ENCODE assay signal across 8 mouse cellular contexts in the genomic region with DNA sequence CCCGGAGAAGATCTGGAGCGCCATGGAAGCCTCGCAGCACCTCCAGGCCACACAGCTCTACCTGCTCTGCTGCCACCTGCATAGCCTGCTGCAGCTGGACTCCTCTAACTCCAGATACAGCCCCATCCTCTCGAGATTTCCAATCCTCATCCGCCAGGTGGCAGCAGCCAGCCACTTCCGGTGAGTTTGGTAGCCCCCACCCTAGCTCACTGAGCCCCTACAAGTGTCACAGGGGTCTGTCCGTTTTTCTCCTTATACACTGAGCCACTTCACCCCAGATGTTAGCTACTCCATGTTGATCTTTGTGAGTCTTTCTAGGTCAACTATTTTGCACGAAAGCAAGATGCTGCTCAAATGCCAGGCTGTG. TPM values are rescaled to one million over a fixed set of nuclear protein-coding genes. Genes with fewer than 3 reads are reported as not detected.
DNase-seq lines count a peak whose midpoint lies in the region; ATAC-seq and TF ChIP-seq lines count a peak whose summit lies in the region.

No protein-coding gene starts in this region.

- peak; percentile 38; the same call in 1 of the 2 replicates for TF ChIP-seq CTCF in cerebellum, adult 2 months (IDR thresholded peaks at IDR 0.05; ENCODE audit: borderline replicate concordance, insufficient read depth, low read depth, low read length)

- H3K27me3 ChIP-seq in cerebellum, adult 2 months (ENCODE audit: control insufficient read depth, insufficient read depth, low read length), result no peaks in the 10 kb centered on the region
- H3K27me3 ChIP-seq in hindbrain, embryonic 15.5 days, result no peaks in the 10 kb centered on the region
- H3K27me3 ChIP-seq in liver, embryonic 15.5 days, result peaks cover 6% of the 10 kb centered on the region; the same call in 1 of the 2 replicates

- H3K27ac ChIP-seq in cerebellum, adult 2 months (ENCODE audit: insufficient read depth, low read length), result no peak overlapping the region
- no peak overlapping the region for H3K27ac ChIP-seq in hindbrain, embryonic 15.5 days (replicated peaks)
- H3K27ac ChIP-seq in liver, embryonic 15.5 days (replicated peaks), result peak overlapping the region; percentile 83

- no peak for ATAC-seq in hindbrain, embryonic 15.5 days (ENCODE audit: low FRiP score, low read depth)
- ATAC-seq in liver, embryonic 15.5 days (ENCODE audit: insufficient read depth), result no peak

- no peak overlapping the region for H3K9ac ChIP-seq in hindbrain, embryonic 15.5 days
- H3K9ac ChIP-seq in liver, embryonic 15.5 days, result no peak overlapping the region

- 0 out of 2 replicates have a peak overlapping the region, but pooled peaks have one; percentile 10 for H3K4me2 ChIP-seq in hindbrain, embryonic 15.5 days
- peak overlapping the region; percentile 75; the same call in 1 of the 2 replicates for H3K4me2 ChIP-seq in liver, embryonic 15.5 days

- 41% methylated on average over 8 of the region's 8 CpGs for WGBS in cerebellum, adult 2 months
- WGBS in hindbrain, embryonic 15.5 days, result 44% methylated on average over 8 of the region's 8 CpGs
- WGBS in liver, embryonic 15.5 days (ENCODE audit: insufficient replicate concordance), result 59% methylated on average over 8 of the region's 8 CpGs

- peaks cover 38% of the 10 kb centered on the region for H3K4me1 ChIP-seq in cerebellum, adult 2 months (ENCODE audit: control insufficient read depth, insufficient read depth, low read length)
- peaks cover 47% of the 10 kb centered on the region for H3K4me1 ChIP-seq in hindbrain, embryonic 15.5 days (replicated peaks)
- peaks cover 38% of the 10 kb centered on the region for H3K4me1 ChIP-seq in liver, embryonic 15.5 days (replicated peaks)

- DNase-seq in layer of hippocampus, postnatal 10 days (ENCODE audit: low spot score in 2 of 2), result peak; percentile 69 to 74
- DNase-seq in layer of hippocampus, adult 11-12 months (ENCODE audit: low spot score), result no peak
- peak; percentile 56 to 58 for DNase-seq in cerebellum, adult 2 months
- DNase-seq in retina, postnatal 1 day, result peak; percentile 78
- DNase-seq in c-Kit-positive CD71-positive TER-119-positive erythroid progenitor cells, embryonic 14.5 days (ENCODE audit: low spot score), result no peak
- no peak for DNase-seq in gastrocnemius, adult 8-10 months (ENCODE audit: low spot score in 2 of 2)

- no peak for TF ChIP-seq POLR2A in cerebellum, adult 2 months (IDR thresholded peaks at IDR 0.05; ENCODE audit: borderline replicate concordance, insufficient read depth, low read length)

- H3K4me3 ChIP-seq in cerebellum, adult 2 months (replicated peaks; ENCODE audit: insufficient read depth, low read depth, low read length), result no peak overlapping the region
- no peak overlapping the region for H3K4me3 ChIP-seq in hindbrain, embryonic 15.5 days
- H3K4me3 ChIP-seq in liver, embryonic 15.5 days (replicated peaks), result 0 out of 2 replicates have a peak overlapping the region, but pooled peaks have one; percentile 96

- H3K36me3 ChIP-seq in hindbrain, embryonic 15.5 days, result peaks cover 44% of the 10 kb centered on the region
- peaks cover 56% of the 10 kb centered on the region for H3K36me3 ChIP-seq in liver, embryonic 15.5 days (replicated peaks)

- no peaks in the 10 kb centered on the region for H3K9me3 ChIP-seq in hindbrain, embryonic 15.5 days
- H3K9me3 ChIP-seq in liver, embryonic 15.5 days (replicated peaks), result no peaks in the 10 kb centered on the region

RNA-seq across cellular contexts. Expression of a gene that starts 2.0 kb away (rescaled TPM):
- 10 to 100 TPM; 33.1 to 34.0 TPM for total RNA-seq in layer of hippocampus, postnatal 10 days (2021)
- polyA plus RNA-seq in cerebellum, adult 2 months (2012; rRNA removed), result 13.0 and 14.1 TPM in 2 replicates
- 34.2 and 35.0 TPM in 2 replicates for polyA plus RNA-seq in hindbrain, embryonic 15.5 days (2015; fragmentation: Nextera tagmentation; extraction: Ambion mirVana)
- 12.4 and 14.5 TPM in 2 replicates for polyA plus RNA-seq in liver, embryonic 15.5 days (2015; fragmentation: Nextera tagmentation; extraction: Ambion mirVana)
- total RNA-seq in gastrocnemius, adult 8-10 months (2022), result 1 to 10 TPM; 2.1 to 2.6 (median 2.2) TPM

RNA-seq across cellular contexts. Expression of a gene that starts 2.9 kb away (rescaled TPM):
- total RNA-seq in layer of hippocampus, postnatal 10 days (2021), result 10 to 100 TPM; 39.1 TPM
- polyA plus RNA-seq in cerebellum, adult 2 months (2012; rRNA removed), result 84.0 and 87.5 TPM in 2 replicates
- polyA plus RNA-seq in hindbrain, embryonic 15.5 days (2015; fragmentation: Nextera tagmentation; extraction: Ambion mirVana), result 39.4 and 42.6 TPM in 2 replicates
- polyA plus RNA-seq in liver, embryonic 15.5 days (2015; fragmentation: Nextera tagmentation; extraction: Ambion mirVana), result 14.9 and 15.0 TPM in 2 replicates
- 10 to 100 TPM; 18.4 to 24.6 (median 20.6) TPM for total RNA-seq in gastrocnemius, adult 8-10 months (2022)

RNA-seq across cellular contexts. Expression of a gene that starts 32.1 kb away (rescaled TPM):
- 10 to 100 TPM; 22.6 to 24.9 TPM for total RNA-seq in layer of hippocampus, postnatal 10 days (2021)
- polyA plus RNA-seq in cerebellum, adult 2 months (2012; rRNA removed), result 32.5 and 32.9 TPM in 2 replicates
- 41.4 and 43.8 TPM in 2 replicates for polyA plus RNA-seq in hindbrain, embryonic 15.5 days (2015; fragmentation: Nextera tagmentation; extraction: Ambion mirVana)
- polyA plus RNA-seq in liver, embryonic 15.5 days (2015; fragmentation: Nextera tagmentation; extraction: Ambion mirVana), result 40.6 and 45.1 TPM in 2 replicates
- total RNA-seq in gastrocnemius, adult 8-10 months (2022), result 10 to 100 TPM; 30.8 to 41.7 (median 36.1) TPM

RNA-seq across cellular contexts. Expression of a gene that starts 32.3 kb away (rescaled TPM):
- 10 to 100 TPM; 13.3 to 15.4 TPM for total RNA-seq in layer of hippocampus, postnatal 10 days (2021)
- polyA plus RNA-seq in cerebellum, adult 2 months (2012; rRNA removed), result 10.1 and 10.5 TPM in 2 replicates
- polyA plus RNA-seq in hindbrain, embryonic 15.5 days (2015; fragmentation: Nextera tagmentation; extraction: Ambion mirVana), result 23.5 and 24.2 TPM in 2 replicates
- polyA plus RNA-seq in liver, embryonic 15.5 days (2015; fragmentation: Nextera tagmentation; extraction: Ambion mirVana), result 9.2 and 10.8 TPM in 2 replicates
- total RNA-seq in gastrocnemius, adult 8-10 months (2022), result 1 to 10 TPM; 3.3 to 5.0 (median 4.4) TPM

RNA-seq across cellular contexts. Expression of a gene that starts 32.7 kb away (rescaled TPM):
- 10 to 100 TPM; 47.4 to 48.2 TPM for total RNA-seq in layer of hippocampus, postnatal 10 days (2021)
- polyA plus RNA-seq in cerebellum, adult 2 months (2012; rRNA removed), result 3.3 and 4.0 TPM in 2 replicates
- 26.8 and 28.1 TPM in 2 replicates for polyA plus RNA-seq in hindbrain, embryonic 15.5 days (2015; fragmentation: Nextera tagmentation; extraction: Ambion mirVana)
- 4.9 and 6.0 TPM in 2 replicates for polyA plus RNA-seq in liver, embryonic 15.5 days (2015; fragmentation: Nextera tagmentation; extraction: Ambion mirVana)
- total RNA-seq in gastrocnemius, adult 8-10 months (2022), result not detected

Comparison
In these comparisons a context has a peak if more than half of its experiments do, and no peak if none do; other contexts are left out.
1. DNase-seq: peak in layer of hippocampus, postnatal 10 days (2 of 2), cerebellum, adult 2 months (2 of 2) and retina, postnatal 1 day (single experiment); none in layer of hippocampus, adult 11-12 months (single experiment), c-Kit-positive CD71-positive TER-119-positive erythroid progenitor cells, embryonic 14.5 days (single experiment) and gastrocnemius, adult 8-10 months (0 of 2).